Mouse (Mus musculus): ENCODE measurements around the gene Zfp985.
"Not testable (repeated sequence)": the region's sequence is repeated elsewhere in the genome, so short reads cannot be mapped to it uniquely, and the experiment has no call there.

DNA sequence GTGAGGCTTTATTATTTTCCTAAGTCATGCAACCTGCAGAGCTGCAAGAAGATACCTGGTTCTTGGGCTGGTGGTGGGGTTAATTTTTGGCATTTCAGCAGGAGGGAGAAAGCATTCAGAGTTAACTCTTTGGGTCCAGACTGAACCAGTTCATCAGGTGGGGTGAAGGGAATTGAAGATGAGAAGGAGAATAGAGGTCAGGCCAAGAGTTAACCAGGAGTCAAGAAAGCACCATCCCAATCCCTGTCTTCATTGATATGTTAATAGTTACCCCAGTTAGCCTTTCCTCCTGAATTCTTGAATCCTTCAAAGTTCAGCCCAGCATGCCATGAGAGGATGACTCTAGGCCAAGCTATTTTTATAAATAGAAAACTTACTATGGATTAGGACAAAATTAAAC lies 4.9 kb downstream of the Zfp985 start:
- not testable (repeated sequence) for TF ChIP-seq POLR2A (IDR thresholded peaks at IDR 0.05; ENCODE audit: low read depth, low read length); CTCF (IDR thresholded peaks at IDR 0.05; ENCODE audit: borderline replicate concordance, insufficient read depth, low read length)
